Mouse (Mus musculus) heart, postnatal 0 days (tissue): ENCODE measurements at regions not wholly inside any gene's neighbourhood (a gene's known extent, or its start where the extent isn't known, plus 50 kb on each side); places are given as distances from the start of the nearest gene placed in this dataset.

Experiments
- CTCF ChIP-seq: IDR thresholded peaks from 2 replicates; pipeline ENCODE4 v1.5.1; 2016; ENCODE audit warnings: antibody characterized with exemption, control low read depth, low read depth
- EP300 ChIP-seq: IDR thresholded peaks from 2 replicates; pipeline ENCODE4 v1.6.1; 2016; ENCODE audit warnings: antibody characterized with exemption, low read depth

DNA sequence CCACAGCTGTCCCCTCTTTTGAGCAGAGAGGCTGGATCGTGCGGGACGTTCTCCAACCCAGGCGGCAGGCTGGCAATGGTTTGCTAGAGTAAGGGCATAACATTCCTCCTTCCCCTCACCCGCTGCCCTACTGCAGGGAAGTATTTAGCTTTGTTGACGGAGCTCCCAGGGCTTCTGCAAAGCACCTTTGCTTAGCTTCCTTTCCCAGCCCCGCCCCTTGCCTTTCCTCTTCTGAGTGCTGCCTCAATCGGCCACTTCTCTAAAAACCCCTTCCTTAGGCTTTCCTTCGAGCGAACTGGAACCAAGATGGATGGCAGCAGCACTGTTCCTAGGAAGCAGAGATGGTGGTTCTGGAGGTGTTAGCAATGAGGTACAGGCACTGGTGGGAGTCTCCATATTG, 183.2 kb upstream of the Adgrl2 start:
- no peak for TF ChIP-seq EP300
- no peak for TF ChIP-seq CTCF
